24 mouse cellular contexts compared by ENCODE assay signal in genomic region chr3:129250997-129251396, GRCm38 (mm10).
"Had no signal": no experiment of that assay in that cellular context is flagged by ENCODE, and none has a peak within 500 bp of the region (broad histone marks: within the 10 kb centered on the region; RNA-seq: fewer than 3 reads in every experiment).

No protein-coding gene starts in this region.

- H3K4me2 ChIP-seq: limb, embryonic 13.5 days; liver, embryonic 12.5 days; liver, embryonic 15.5 days; lung, embryonic 15.5 days; midbrain, embryonic 11.5 days; neural tube, embryonic 13.5 days; stomach, embryonic 15.5 days had no signal

- H3K36me3 ChIP-seq: limb, embryonic 10.5 days; limb, embryonic 13.5 days; liver, embryonic 12.5 days; liver, embryonic 15.5 days; lung, embryonic 15.5 days; neural tube, embryonic 13.5 days; stomach, embryonic 15.5 days had no signal

- ATAC-seq: liver, embryonic 12.5 days had no signal

- H3K9me3 ChIP-seq: limb, embryonic 10.5 days; limb, embryonic 13.5 days; liver, embryonic 12.5 days; liver, embryonic 15.5 days; lung, embryonic 15.5 days; megakaryocyte, embryonic 14.5 days; neural tube, embryonic 13.5 days; stomach, embryonic 15.5 days had no signal

- H3K4me3 ChIP-seq: layer of hippocampus, adult 2 months; limb, embryonic 10.5 days; limb, embryonic 13.5 days; liver, embryonic 12.5 days; liver, embryonic 15.5 days; lung, embryonic 15.5 days; megakaryocyte, embryonic 14.5 days; myocyte; neural tube, embryonic 13.5 days; stomach, embryonic 15.5 days had no signal

- H3K27me3 ChIP-seq: limb, embryonic 13.5 days; liver, embryonic 12.5 days; liver, embryonic 15.5 days; lung, embryonic 15.5 days; megakaryocyte, embryonic 14.5 days; neural tube, embryonic 13.5 days; stomach, embryonic 15.5 days had no signal

- DNase-seq: kidney, adult 11 months; kidney, adult 8-10 months; kidney, postnatal 25 days; layer of hippocampus, adult 9-11 months; liver; lung, adult 18-20 months; lung, postnatal 10 days; lung, postnatal 36 days; retina, postnatal 1 day; right cerebral cortex, postnatal 25 days; spleen, adult 18-20 months; thymus, postnatal 25 days had no signal

- H3K9ac ChIP-seq: limb, embryonic 13.5 days; liver, embryonic 12.5 days; liver, embryonic 15.5 days; lung, embryonic 15.5 days; neural tube, embryonic 13.5 days; stomach, embryonic 15.5 days had no signal

- H3K4me1 ChIP-seq: limb, embryonic 10.5 days; limb, embryonic 13.5 days; liver, embryonic 12.5 days; liver, embryonic 15.5 days; lung, embryonic 15.5 days; megakaryocyte, embryonic 14.5 days; neural tube, embryonic 13.5 days; stomach, embryonic 15.5 days had no signal

- H3K27ac ChIP-seq: kidney, postnatal 0 days; layer of hippocampus, adult 2 months; limb, embryonic 10.5 days; limb, embryonic 13.5 days; liver, embryonic 12.5 days; liver, embryonic 15.5 days; lung, embryonic 15.5 days; neural tube, embryonic 13.5 days; stomach, embryonic 15.5 days had no signal
